In genomic region chr7:36714323-36714722, GRCm38 (mm10) we compare ENCODE assay signal across 20 mouse cellular contexts. TPM values are rescaled to one million over a fixed set of nuclear protein-coding genes. Genes with fewer than 3 reads are reported as not detected.
DNase-seq lines count a peak whose midpoint lies in the region; ATAC-seq and TF ChIP-seq lines count a peak whose summit lies in the region.
"Had no signal": no experiment of that assay in that cellular context is flagged by ENCODE, and none has a peak within 500 bp of the region (broad histone marks: within the 10 kb centered on the region; RNA-seq: fewer than 3 reads in every experiment).

No protein-coding gene starts in this region.

- WGBS in forebrain, embryonic 10.5 days, result 90% methylated on average over 7 of the region's 7 CpGs
- WGBS in forebrain, postnatal 0 days, result 52% methylated on average over 7 of the region's 7 CpGs
- 69% methylated on average over 7 of the region's 7 CpGs for WGBS in hindbrain, embryonic 13.5 days
- 63% methylated on average over 7 of the region's 7 CpGs for WGBS in hindbrain, embryonic 16.5 days
- 72% methylated on average over 7 of the region's 7 CpGs for WGBS in lung, embryonic 16.5 days
- WGBS in neural tube, embryonic 15.5 days, result 59% methylated on average over 7 of the region's 7 CpGs
- WGBS in intestine, embryonic 15.5 days, result 70% methylated on average over 7 of the region's 7 CpGs

- peaks cover 56% of the 10 kb centered on the region for H3K4me1 ChIP-seq in forebrain, embryonic 10.5 days
- no peaks in the 10 kb centered on the region; the same call in 1 of the 2 replicates for H3K4me1 ChIP-seq in forebrain, postnatal 0 days (ENCODE audit: insufficient read depth)
- H3K4me1 ChIP-seq in hindbrain, embryonic 13.5 days (replicated peaks), result peaks cover 51% of the 10 kb centered on the region
- H3K4me1 ChIP-seq in hindbrain, embryonic 16.5 days (ENCODE audit: control insufficient read depth, insufficient read depth, low read depth, low read length), result peaks cover 14% of the 10 kb centered on the region
- peaks cover 26% of the 10 kb centered on the region for H3K4me1 ChIP-seq in lung, embryonic 16.5 days (replicated peaks; ENCODE audit: control insufficient read depth, insufficient read depth, low read length)
- peaks cover 73% of the 10 kb centered on the region for H3K4me1 ChIP-seq in neural tube, embryonic 15.5 days
- H3K4me1 ChIP-seq in intestine, embryonic 15.5 days (replicated peaks), result peaks cover 10% of the 10 kb centered on the region

- H3K9me3 ChIP-seq in forebrain, embryonic 10.5 days, result no peaks in the 10 kb centered on the region
- H3K9me3 ChIP-seq in forebrain, postnatal 0 days (ENCODE audit: low read length), result no peaks in the 10 kb centered on the region
- no peaks in the 10 kb centered on the region for H3K9me3 ChIP-seq in hindbrain, embryonic 13.5 days
- no peaks in the 10 kb centered on the region for H3K9me3 ChIP-seq in hindbrain, embryonic 16.5 days (ENCODE audit: control insufficient read depth, low read length)
- H3K9me3 ChIP-seq in lung, embryonic 16.5 days (ENCODE audit: control insufficient read depth, low read length), result no peaks in the 10 kb centered on the region
- no peaks in the 10 kb centered on the region for H3K9me3 ChIP-seq in neural tube, embryonic 15.5 days (replicated peaks)
- no peaks in the 10 kb centered on the region for H3K9me3 ChIP-seq in intestine, embryonic 15.5 days
- H3K9me3 ChIP-seq: embryonic facial prominence, embryonic 13.5 days; forebrain, embryonic 13.5 days; heart, embryonic 12.5 days had no signal

- H3K27ac ChIP-seq in forebrain, embryonic 10.5 days, result peak overlapping the region; percentile 11; the same call in 1 of the 2 replicates
- no peak overlapping the region for H3K27ac ChIP-seq in forebrain, postnatal 0 days (ENCODE audit: low read depth, low read length)
- H3K27ac ChIP-seq in hindbrain, embryonic 13.5 days, result peak overlapping the region; percentile 30; the same call in 1 of the 2 replicates
- no peak overlapping the region for H3K27ac ChIP-seq in hindbrain, embryonic 16.5 days (ENCODE audit: low read depth, low read length)
- H3K27ac ChIP-seq in lung, embryonic 16.5 days (ENCODE audit: low read length), result peak overlapping the region; percentile 37; the same call in 1 of the 2 replicates
- 0 out of 2 replicates have a peak overlapping the region, but pooled peaks have one; percentile 18 for H3K27ac ChIP-seq in neural tube, embryonic 15.5 days (replicated peaks)
- H3K27ac ChIP-seq in intestine, embryonic 15.5 days, result no peak overlapping the region
- H3K27ac ChIP-seq: embryonic facial prominence, embryonic 13.5 days; forebrain, embryonic 13.5 days; heart, adult 2 months; hindbrain, postnatal 0 days had no signal

- H3K36me3 ChIP-seq in forebrain, embryonic 10.5 days (replicated peaks), result no peaks in the 10 kb centered on the region
- H3K36me3 ChIP-seq in forebrain, postnatal 0 days (ENCODE audit: insufficient read depth), result no peaks in the 10 kb centered on the region
- H3K36me3 ChIP-seq in hindbrain, embryonic 13.5 days, result no peaks in the 10 kb centered on the region
- no peaks in the 10 kb centered on the region for H3K36me3 ChIP-seq in hindbrain, embryonic 16.5 days (ENCODE audit: control insufficient read depth, insufficient read depth, low read length)
- H3K36me3 ChIP-seq in lung, embryonic 16.5 days (ENCODE audit: control insufficient read depth, insufficient read depth, low read length), result no peaks in the 10 kb centered on the region; the same call in 1 of the 2 replicates
- H3K36me3 ChIP-seq in neural tube, embryonic 15.5 days, result no peaks in the 10 kb centered on the region
- no peaks in the 10 kb centered on the region for H3K36me3 ChIP-seq in intestine, embryonic 15.5 days
- H3K36me3 ChIP-seq: embryonic facial prominence, embryonic 13.5 days; heart, embryonic 12.5 days had no signal

- TF ChIP-seq CTCF in forebrain, postnatal 0 days (IDR thresholded peaks at IDR 0.05; ENCODE audit: low read depth), result no peak

- H3K4me3 ChIP-seq in forebrain, embryonic 10.5 days, result no peak overlapping the region
- no peak overlapping the region for H3K4me3 ChIP-seq in forebrain, postnatal 0 days (ENCODE audit: low read depth, low read length)
- H3K4me3 ChIP-seq in hindbrain, embryonic 13.5 days, result no peak overlapping the region
- no peak overlapping the region for H3K4me3 ChIP-seq in hindbrain, embryonic 16.5 days (ENCODE audit: low read length)
- H3K4me3 ChIP-seq in lung, embryonic 16.5 days (ENCODE audit: low read length), result no peak overlapping the region
- H3K4me3 ChIP-seq in neural tube, embryonic 15.5 days (replicated peaks), result no peak overlapping the region
- no peak overlapping the region for H3K4me3 ChIP-seq in intestine, embryonic 15.5 days (replicated peaks)
- H3K4me3 ChIP-seq: embryonic facial prominence, embryonic 13.5 days; forebrain, embryonic 13.5 days; heart, adult 2 months; heart, embryonic 12.5 days had no signal

- no peak for ATAC-seq in forebrain, postnatal 0 days
- ATAC-seq in hindbrain, embryonic 13.5 days (ENCODE audit: low FRiP score), result no peak
- ATAC-seq in hindbrain, embryonic 16.5 days, result no peak
- ATAC-seq in lung, embryonic 16.5 days (ENCODE audit: low read depth), result no peak
- no peak for ATAC-seq in neural tube, embryonic 15.5 days (ENCODE audit: low FRiP score)
- ATAC-seq in intestine, embryonic 15.5 days, result no peak
- ATAC-seq: forebrain, embryonic 13.5 days; hindbrain, postnatal 0 days had no signal

- H3K4me2 ChIP-seq in forebrain, postnatal 0 days (ENCODE audit: low read depth), result no peak overlapping the region
- H3K4me2 ChIP-seq in hindbrain, embryonic 13.5 days, result no peak overlapping the region
- no peak overlapping the region for H3K4me2 ChIP-seq in hindbrain, embryonic 16.5 days (ENCODE audit: low read length)
- H3K4me2 ChIP-seq in lung, embryonic 16.5 days (ENCODE audit: low read depth, low read length), result no peak overlapping the region; the same call in 1 of the 2 replicates
- no peak overlapping the region for H3K4me2 ChIP-seq in neural tube, embryonic 15.5 days
- H3K4me2 ChIP-seq in intestine, embryonic 15.5 days (replicated peaks), result no peak overlapping the region
- H3K4me2 ChIP-seq: embryonic facial prominence, embryonic 13.5 days; forebrain, embryonic 13.5 days; heart, embryonic 12.5 days had no signal

- H3K9ac ChIP-seq in forebrain, postnatal 0 days, result no peak overlapping the region
- no peak overlapping the region for H3K9ac ChIP-seq in hindbrain, embryonic 13.5 days
- H3K9ac ChIP-seq in hindbrain, embryonic 16.5 days (ENCODE audit: low read depth, low read length), result no peak overlapping the region
- 0 out of 2 replicates have a peak overlapping the region, but pooled peaks have one; percentile 4 for H3K9ac ChIP-seq in lung, embryonic 16.5 days (ENCODE audit: low read length)
- H3K9ac ChIP-seq in neural tube, embryonic 15.5 days (replicated peaks), result no peak overlapping the region
- H3K9ac ChIP-seq in intestine, embryonic 15.5 days, result no peak overlapping the region
- H3K9ac ChIP-seq: embryonic facial prominence, embryonic 13.5 days; forebrain, embryonic 13.5 days; heart, embryonic 12.5 days had no signal

- no peaks in the 10 kb centered on the region for H3K27me3 ChIP-seq in forebrain, embryonic 10.5 days (ENCODE audit: poor library complexity, severe bottlenecking)
- no peaks in the 10 kb centered on the region for H3K27me3 ChIP-seq in forebrain, postnatal 0 days (ENCODE audit: insufficient read depth, low read length)
- no peaks in the 10 kb centered on the region for H3K27me3 ChIP-seq in hindbrain, embryonic 13.5 days
- no peaks in the 10 kb centered on the region for H3K27me3 ChIP-seq in hindbrain, embryonic 16.5 days (replicated peaks; ENCODE audit: control insufficient read depth, insufficient read depth, low read length)
- no peaks in the 10 kb centered on the region for H3K27me3 ChIP-seq in lung, embryonic 16.5 days (ENCODE audit: control insufficient read depth, insufficient read depth, low read depth, low read length)
- no peaks in the 10 kb centered on the region for H3K27me3 ChIP-seq in neural tube, embryonic 15.5 days (replicated peaks)
- no peaks in the 10 kb centered on the region for H3K27me3 ChIP-seq in intestine, embryonic 15.5 days (replicated peaks)
- H3K27me3 ChIP-seq: embryonic facial prominence, embryonic 13.5 days; forebrain, embryonic 13.5 days; heart, embryonic 12.5 days had no signal

- DNase-seq in forebrain, embryonic 10.5 days (ENCODE audit: extremely low spot score, low spot score), result no peak
- no peak for DNase-seq in forebrain, postnatal 0 days
- no peak for DNase-seq in lung, postnatal 25 days (ENCODE audit: low spot score)
- DNase-seq: adrenal gland, postnatal 10 days; cerebellum, adult 11 months; cerebellum, adult 8-10 months; cerebellum, postnatal 36 days; gastrocnemius, postnatal 14 days; heart, adult 2 months; heart, postnatal 36 days had no signal

RNA-seq across cellular contexts. Expression of gene Tshz3, which starts 16.4 kb away (rescaled TPM):
- 3.5 and 4.5 TPM in 2 replicates for polyA plus RNA-seq in forebrain, embryonic 10.5 days (2016; fragmentation: Nextera tagmentation; extraction: Ambion mirVana)
- 32.2 and 37.8 TPM in 2 replicates for total RNA-seq in forebrain, postnatal 0 days (2014; rRNA removed)
- 15.6 and 18.0 TPM in 2 replicates for polyA plus RNA-seq in forebrain, postnatal 0 days (2015; fragmentation: Nextera tagmentation; extraction: Ambion mirVana)
- 37.1 and 39.9 TPM in 2 replicates for polyA plus RNA-seq in hindbrain, embryonic 13.5 days (2015; fragmentation: Nextera tagmentation; extraction: Ambion mirVana)
- 26.4 and 33.7 TPM in 2 replicates for polyA plus RNA-seq in hindbrain, embryonic 16.5 days (2015; fragmentation: Nextera tagmentation; extraction: Ambion mirVana)
- 11.5 and 12.1 TPM in 2 replicates for polyA plus RNA-seq in lung, embryonic 16.5 days (2015; fragmentation: Nextera tagmentation; extraction: Ambion mirVana)
- polyA plus RNA-seq in neural tube, embryonic 15.5 days (2015; fragmentation: Nextera tagmentation; extraction: Ambion mirVana), result 56.8 and 62.7 TPM in 2 replicates
- 10.2 and 11.2 TPM in 2 replicates for polyA plus RNA-seq in intestine, embryonic 15.5 days (2015; fragmentation: Nextera tagmentation; extraction: Ambion mirVana)
- total RNA-seq: MEL had no signal

Comparison
In these comparisons a context has a peak if more than half of its experiments do, and no peak if none do; other contexts are left out.
1. H3K27ac ChIP-seq: peak in forebrain, embryonic 10.5 days (single experiment), hindbrain, embryonic 13.5 days (single experiment), lung, embryonic 16.5 days (single experiment) and neural tube, embryonic 15.5 days (single experiment); none in forebrain, postnatal 0 days (single experiment), hindbrain, embryonic 16.5 days (single experiment) and intestine, embryonic 15.5 days (single experiment).